Mouse (Mus musculus): Measurements from ENCODE around the gene Psmb8.

The Psmb8 gene

GRCm38 (mm10) chr17:34196941-34197894 lies at the start of gene Psmb8:
Psmb8 (plus strand) TSS chr17:34197721.
- in situ Hi-C loops (cut with MseI, MboI) = no loop called here

- in situ Hi-C loops (cut with MseI, MboI) = no loop called here
Observed at GRCm38 (mm10) chr17:34152923-34153322, 44.6 kb upstream of the Psmb8 start, which contains the start of gene H2-DMb1. H2-DMb1 (plus strand) TSS chr17:34153072.

GRCm38 (mm10) chr17:34155534-34155933 lies 42.0 kb upstream of the Psmb8 start:
- in situ Hi-C loops (cut with MseI, MboI) = no loop called here

- in situ Hi-C loops (cut with MseI, MboI) = loop anchor here (10.0 kb wide), 1 partner anchor 90 kb away; no protein-coding TSS in a partner anchor
Observed at GRCm38 (mm10) chr17:34164202-34164895, 33.2 kb upstream of the Psmb8 start.

- in situ Hi-C loops (cut with MseI, MboI) = loop anchor here (5.0 to 10.0 kb wide), 3 partner anchors 33 to 90 kb away; partner anchors contain the start of gene H2-Ob (in 1 of the 2)
Observed at GRCm38 (mm10) chr17:34165033-34165730, 32.3 kb upstream of the Psmb8 start.

- in situ Hi-C loops (cut with MseI, MboI) = loop anchor here (5.0 to 10.0 kb wide), 3 partner anchors 37 to 94 kb away; partner anchors contain the start of gene H2-Ob (in 1 of the 2)
Observed at GRCm38 (mm10) chr17:34169279-34169678, 28.2 kb upstream of the Psmb8 start.

GRCm38 (mm10) chr17:34170487-34170876 lies 27.0 kb upstream of the Psmb8 start:
- in situ Hi-C loops (cut with MseI, MboI) = loop anchor here in 1 of 2 experiments (5.0 kb wide), 1 partner anchor 72 kb away; no protein-coding TSS in a partner anchor

GRCm38 (mm10) chr17:34170877-34171498 lies 26.5 kb upstream of the Psmb8 start:
- in situ Hi-C loops (cut with MseI, MboI) = loop anchor here in 1 of 2 experiments (5.0 kb wide), 1 partner anchor 71 kb away; no protein-coding TSS in a partner anchor

GRCm38 (mm10) chr17:34172528-34172927 lies 25.0 kb upstream of the Psmb8 start:
- in situ Hi-C loops (cut with MseI, MboI) = loop anchor here in 1 of 2 experiments (5.0 kb wide), 1 partner anchor 70 kb away; no protein-coding TSS in a partner anchor

- in situ Hi-C loops (cut with MseI, MboI) = loop anchor here in 1 of 2 experiments (5.0 kb wide), 1 partner anchor 68 kb away; no protein-coding TSS in a partner anchor
Observed at GRCm38 (mm10) chr17:34174075-34174474, 23.4 kb upstream of the Psmb8 start.

- in situ Hi-C loops (cut with MseI, MboI) = no loop called here
Observed at GRCm38 (mm10) chr17:34177179-34177578, 20.3 kb upstream of the Psmb8 start.

- in situ Hi-C loops (cut with MseI, MboI) = no loop called here
Observed at GRCm38 (mm10) chr17:34179019-34179418, 18.5 kb upstream of the Psmb8 start.

- in situ Hi-C loops (cut with MseI, MboI) = no loop called here
Observed at GRCm38 (mm10) chr17:34179913-34180859, 17.3 kb upstream of the Psmb8 start.

GRCm38 (mm10) chr17:34183564-34184219 lies 13.8 kb upstream of the Psmb8 start:
- in situ Hi-C loops (cut with MseI, MboI) = no loop called here

- in situ Hi-C loops (cut with MseI, MboI) = no loop called here
Observed at GRCm38 (mm10) chr17:34185526-34185925, 12.0 kb upstream of the Psmb8 start.

GRCm38 (mm10) chr17:34186885-34187260 lies 10.6 kb upstream of the Psmb8 start:
- in situ Hi-C loops (cut with MseI, MboI) = no loop called here

GRCm38 (mm10) chr17:34187261-34187916 lies 10.1 kb upstream of the Psmb8 start, which contains the start of the genes Tap1 and Psmb9:
Tap1 (plus strand) TSS chr17:34187553.
Psmb9 (minus strand) TSS chr17:34187764.
- in situ Hi-C loops (cut with MseI, MboI) = no loop called here

- in situ Hi-C loops (cut with MseI, MboI) = no loop called here
Observed at GRCm38 (mm10) chr17:34188010-34188409, 9.5 kb upstream of the Psmb8 start.
